Mouse (Mus musculus): ENCODE measurements at regions not wholly inside any gene's neighbourhood (a gene's known extent, or its start where the extent isn't known, plus 50 kb on each side); places are given as distances from the start of the nearest gene placed in this dataset.

DNA sequence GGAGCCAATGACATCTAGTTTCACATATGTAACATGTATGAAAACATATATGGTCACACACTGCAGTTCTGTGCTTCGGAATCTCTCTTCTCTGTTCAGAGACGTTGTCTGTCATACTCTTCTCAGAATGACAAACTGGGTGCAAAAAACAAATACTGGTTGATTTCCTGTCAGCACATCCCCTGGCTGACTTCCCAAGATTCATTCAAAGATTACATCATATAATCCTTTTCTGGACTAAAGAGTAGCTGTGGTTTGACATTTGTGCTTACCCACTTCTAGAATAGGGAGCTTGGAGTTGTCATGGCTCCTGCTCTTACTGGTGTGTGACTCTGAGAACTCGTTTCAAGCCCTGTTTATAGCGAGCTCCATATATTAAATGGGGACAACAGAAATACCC lies 85.8 kb upstream of the Tut7 start:
- DNase-seq (ENCODE audit: low read depth), result no peak
- TF ChIP-seq POLR2A (IDR thresholded peaks at IDR 0.05; ENCODE audit: borderline replicate concordance, extremely low read depth, insufficient read depth, insufficient read length, poor library complexity, severe bottlenecking) (no peak), CTCF (IDR thresholded peaks at IDR 0.05; ENCODE audit: borderline replicate concordance, extremely low read depth, insufficient read depth, insufficient read length) (no peak)

DNA sequence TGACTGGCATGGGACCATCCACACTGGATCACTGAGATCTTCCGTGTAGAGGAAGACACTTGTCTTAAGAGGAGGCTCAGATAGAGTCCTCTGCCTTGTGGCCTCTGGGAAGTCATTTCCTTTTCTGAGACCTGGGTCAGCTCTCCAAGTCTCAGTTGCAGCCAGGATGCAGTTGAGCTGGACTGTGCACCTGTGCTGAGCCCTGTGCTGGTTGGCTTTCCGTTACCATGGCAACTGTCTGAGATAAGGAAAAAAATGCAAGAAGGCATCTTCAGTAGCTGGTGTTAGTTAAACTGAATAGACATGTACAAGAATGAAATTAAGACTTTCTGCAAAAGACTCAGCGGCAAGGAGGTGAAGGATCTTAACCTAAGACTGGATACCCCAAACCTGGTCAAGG lies 82.5 kb upstream of the Tut7 start:
- TF ChIP-seq CTCF (IDR thresholded peaks at IDR 0.05; ENCODE audit: borderline replicate concordance, extremely low read depth, insufficient read depth, insufficient read length) (no peak), POLR2A (IDR thresholded peaks at IDR 0.05; ENCODE audit: borderline replicate concordance, extremely low read depth, insufficient read depth, insufficient read length, poor library complexity, severe bottlenecking) (no peak)
- DNase-seq (ENCODE audit: low read depth), result peak; percentile 61

DNA sequence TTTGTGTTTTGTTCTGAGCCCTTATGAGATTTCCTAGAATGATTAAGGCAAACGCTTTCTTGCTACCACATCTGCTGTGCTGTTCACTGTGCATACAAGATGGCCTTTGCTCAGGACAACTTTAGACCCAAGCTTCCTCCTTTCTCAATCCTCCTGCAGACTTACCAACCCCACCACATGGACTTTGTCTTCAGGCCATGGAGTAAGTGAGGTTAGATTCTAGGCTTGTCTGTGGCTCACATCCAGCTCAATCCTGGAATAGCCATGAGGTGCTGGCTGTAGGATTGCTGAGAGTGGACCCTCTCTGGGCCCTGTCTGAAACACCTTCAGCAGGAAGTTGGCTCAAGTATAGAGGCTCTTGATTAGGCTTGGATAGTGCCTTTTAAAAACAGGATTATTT lies 81.5 kb upstream of the Tut7 start:
- TF ChIP-seq POLR2A (IDR thresholded peaks at IDR 0.05; ENCODE audit: borderline replicate concordance, extremely low read depth, insufficient read depth, insufficient read length, poor library complexity, severe bottlenecking) (no peak), CTCF (IDR thresholded peaks at IDR 0.05; ENCODE audit: borderline replicate concordance, extremely low read depth, insufficient read depth, insufficient read length) (no peak)
- no peak for DNase-seq (ENCODE audit: low read depth)

DNA sequence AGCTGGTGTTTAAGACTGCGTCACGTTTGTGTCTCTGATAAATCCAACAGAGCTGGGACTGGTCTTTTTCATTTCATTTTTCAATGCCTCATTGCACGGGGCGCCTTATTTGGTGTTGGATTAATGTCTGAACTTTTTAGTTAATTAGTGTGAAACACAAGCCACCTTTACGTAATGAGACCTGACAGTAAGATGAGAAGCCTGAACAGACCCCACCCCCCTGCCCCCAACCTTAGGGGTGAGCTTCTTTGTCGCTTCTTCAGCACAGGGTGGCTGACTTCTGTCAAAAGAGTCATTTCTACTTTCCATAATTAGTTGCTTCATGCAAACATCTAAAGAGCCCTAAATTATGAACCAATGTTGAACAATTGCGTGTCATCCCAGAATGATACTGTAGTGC lies 76.6 kb upstream of the Tut7 start:
- TF ChIP-seq CTCF (IDR thresholded peaks at IDR 0.05; ENCODE audit: borderline replicate concordance, extremely low read depth, insufficient read depth, insufficient read length), result no peak
- no peak for TF ChIP-seq POLR2A (IDR thresholded peaks at IDR 0.05; ENCODE audit: borderline replicate concordance, extremely low read depth, insufficient read depth, insufficient read length, poor library complexity, severe bottlenecking)
- DNase-seq (ENCODE audit: low read depth), result no peak

DNA sequence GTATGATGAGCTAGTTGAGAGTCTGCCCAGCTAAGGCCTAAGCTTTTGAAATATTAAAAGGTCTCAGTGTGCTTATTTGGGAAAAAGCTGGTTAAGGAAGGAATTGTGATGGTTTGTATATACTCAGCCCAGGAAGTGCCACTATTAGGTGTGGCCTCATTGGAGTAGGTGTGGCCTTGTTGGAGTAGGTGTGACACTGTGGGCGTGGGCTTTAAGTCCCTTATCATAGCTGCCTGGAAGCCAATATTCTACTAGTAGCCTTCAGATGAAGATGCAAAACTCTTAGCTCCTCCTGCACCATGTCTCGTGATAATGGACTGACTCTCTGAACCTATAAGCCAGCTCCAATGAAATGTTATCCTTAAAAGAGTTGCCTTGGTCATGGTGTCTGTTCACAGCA lies 72.8 kb upstream of the Tut7 start:
- TF ChIP-seq CTCF (IDR thresholded peaks at IDR 0.05; ENCODE audit: borderline replicate concordance, extremely low read depth, insufficient read depth, insufficient read length) (no peak), POLR2A (IDR thresholded peaks at IDR 0.05; ENCODE audit: borderline replicate concordance, extremely low read depth, insufficient read depth, insufficient read length, poor library complexity, severe bottlenecking) (no peak)
- no peak for DNase-seq (ENCODE audit: low read depth)

DNA sequence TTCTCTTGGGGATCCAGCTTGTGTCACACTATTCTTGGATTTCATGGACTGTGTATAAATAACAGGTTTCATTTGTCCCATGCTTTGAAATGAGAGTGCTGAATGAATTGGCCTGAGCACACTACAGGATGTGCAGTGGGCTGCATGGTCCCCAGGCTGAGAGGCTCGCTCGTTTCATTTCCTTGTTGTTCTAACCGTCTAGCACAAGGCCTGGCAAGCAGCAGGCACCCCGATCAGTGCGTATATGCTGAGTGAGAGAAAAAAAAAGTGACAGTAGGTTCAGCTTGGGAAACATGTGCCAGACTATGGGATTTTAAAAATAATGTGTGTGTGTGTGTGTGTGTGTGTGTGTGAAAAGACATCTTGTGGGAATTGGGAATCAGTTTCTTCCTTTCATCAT lies 71.1 kb upstream of the Tut7 start:
- DNase-seq (ENCODE audit: low read depth), result peak; percentile 50
- TF ChIP-seq CTCF (IDR thresholded peaks at IDR 0.05; ENCODE audit: borderline replicate concordance, extremely low read depth, insufficient read depth, insufficient read length), result no peak
- no peak for TF ChIP-seq POLR2A (IDR thresholded peaks at IDR 0.05; ENCODE audit: borderline replicate concordance, extremely low read depth, insufficient read depth, insufficient read length, poor library complexity, severe bottlenecking)

DNA sequence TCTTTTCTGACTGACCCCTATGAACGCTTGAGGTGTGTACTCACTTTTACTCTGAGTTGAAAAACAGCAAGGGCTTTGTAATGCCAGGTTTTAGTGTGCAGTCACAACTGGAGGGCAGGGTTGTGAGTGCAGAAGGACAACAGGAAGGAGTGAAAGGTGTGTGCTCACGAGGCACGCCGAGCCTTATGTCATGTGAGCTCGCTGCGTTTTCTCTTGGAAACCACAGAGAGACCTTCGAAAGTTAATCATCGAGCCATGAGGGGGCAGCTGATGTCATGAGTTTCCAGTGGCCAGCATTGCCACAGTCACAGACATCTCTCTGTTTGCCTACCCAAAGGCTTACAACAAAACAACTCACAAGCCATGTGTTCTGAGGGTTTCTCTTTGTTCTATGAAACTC lies 70.0 kb upstream of the Tut7 start:
- DNase-seq (ENCODE audit: low read depth), result no peak

DNA sequence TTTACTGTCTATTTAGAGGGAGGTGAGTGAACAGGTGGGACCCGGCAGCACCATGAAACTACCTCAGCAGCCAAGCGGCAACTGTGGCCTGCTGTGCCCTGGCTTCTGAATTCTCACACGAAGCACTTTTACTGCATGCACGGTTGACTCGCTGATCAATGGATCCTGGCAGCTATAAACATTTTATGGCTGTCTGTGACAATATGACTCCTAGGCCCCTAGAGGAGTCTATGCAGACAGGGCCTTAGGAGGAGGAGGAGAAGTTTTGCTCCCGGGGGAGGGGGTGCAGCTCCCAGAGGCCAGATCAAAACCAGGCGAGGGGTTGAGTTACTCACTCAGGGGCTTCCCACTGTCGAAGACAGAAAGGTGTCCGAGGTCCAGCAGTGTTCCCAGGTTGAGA lies 69.4 kb upstream of the Tut7 start:
- TF ChIP-seq CTCF (IDR thresholded peaks at IDR 0.05; ENCODE audit: borderline replicate concordance, extremely low read depth, insufficient read depth, insufficient read length) (no peak), POLR2A (IDR thresholded peaks at IDR 0.05; ENCODE audit: borderline replicate concordance, extremely low read depth, insufficient read depth, insufficient read length, poor library complexity, severe bottlenecking) (no peak)
- no peak for DNase-seq (ENCODE audit: low read depth)

More for the DNA sequence above, 70.0 kb upstream of the Tut7 start:
- no peak for TF ChIP-seq POLR2A (IDR thresholded peaks at IDR 0.05; ENCODE audit: borderline replicate concordance, extremely low read depth, insufficient read depth, insufficient read length, poor library complexity, severe bottlenecking)
- TF ChIP-seq CTCF (IDR thresholded peaks at IDR 0.05; ENCODE audit: borderline replicate concordance, extremely low read depth, insufficient read depth, insufficient read length), result no peak

DNA sequence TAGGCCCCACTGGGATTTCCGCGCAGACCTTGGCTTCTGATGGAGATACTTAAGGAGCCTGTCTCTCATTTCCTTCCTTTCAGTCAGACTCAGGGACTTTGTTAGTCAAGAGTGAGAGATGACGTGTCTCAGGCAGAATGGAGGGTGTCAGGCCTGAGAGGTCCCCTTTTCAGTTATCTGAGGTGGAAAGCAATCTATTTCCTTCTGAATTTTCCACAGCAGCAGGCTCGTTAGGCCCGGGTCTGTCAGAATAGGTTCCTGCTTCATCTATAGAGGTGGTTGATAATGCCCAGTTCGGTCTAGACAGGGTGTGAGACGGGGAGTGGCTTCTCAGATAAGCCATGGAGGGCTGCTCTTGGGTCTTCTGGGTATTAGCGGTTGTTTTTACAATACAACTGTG lies 68.8 kb upstream of the Tut7 start:
- TF ChIP-seq CTCF (IDR thresholded peaks at IDR 0.05; ENCODE audit: borderline replicate concordance, extremely low read depth, insufficient read depth, insufficient read length), result no peak
- TF ChIP-seq POLR2A (IDR thresholded peaks at IDR 0.05; ENCODE audit: borderline replicate concordance, extremely low read depth, insufficient read depth, insufficient read length, poor library complexity, severe bottlenecking), result no peak
- DNase-seq (ENCODE audit: low read depth), result peak; percentile 70

DNA sequence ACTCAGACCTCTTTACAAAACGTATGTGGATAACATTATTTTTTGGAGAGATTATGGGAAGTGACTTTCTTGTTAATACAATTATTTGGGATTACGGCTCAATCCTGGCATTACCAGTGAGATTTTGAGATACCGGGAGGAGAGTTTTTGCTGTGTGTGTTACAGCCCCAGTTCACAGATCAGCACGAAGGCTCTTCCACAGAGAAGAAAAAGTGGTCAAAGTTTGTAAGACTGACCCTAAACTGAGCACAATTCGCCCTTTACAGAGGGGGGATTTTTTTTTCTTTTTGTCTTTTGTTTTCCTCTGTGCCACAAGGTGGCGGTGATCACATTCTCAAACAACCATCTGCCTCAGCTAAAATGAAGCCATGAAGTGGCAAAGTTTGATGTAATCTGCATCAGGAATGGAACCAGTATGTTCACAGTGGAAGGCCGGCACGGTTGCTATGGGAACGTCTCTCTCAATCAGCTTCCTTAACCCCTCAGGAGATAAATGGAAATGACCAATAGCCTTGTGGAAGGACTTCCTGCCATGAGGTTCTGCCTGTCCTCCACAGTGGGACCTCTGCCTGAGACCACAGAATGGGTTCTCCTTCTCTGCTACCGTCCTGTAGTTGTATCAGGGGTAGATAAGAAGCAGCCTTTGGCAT lies 66.6 kb upstream of the Tut7 start:
- TF ChIP-seq POLR2A (IDR thresholded peaks at IDR 0.05; ENCODE audit: borderline replicate concordance, extremely low read depth, insufficient read depth, insufficient read length, poor library complexity, severe bottlenecking) (no peak), CTCF (IDR thresholded peaks at IDR 0.05; ENCODE audit: borderline replicate concordance, extremely low read depth, insufficient read depth, insufficient read length) (peak; percentile 64; the same call in 1 of the 2 replicates)
- peak; percentile 92 for DNase-seq (ENCODE audit: low read depth)

DNA sequence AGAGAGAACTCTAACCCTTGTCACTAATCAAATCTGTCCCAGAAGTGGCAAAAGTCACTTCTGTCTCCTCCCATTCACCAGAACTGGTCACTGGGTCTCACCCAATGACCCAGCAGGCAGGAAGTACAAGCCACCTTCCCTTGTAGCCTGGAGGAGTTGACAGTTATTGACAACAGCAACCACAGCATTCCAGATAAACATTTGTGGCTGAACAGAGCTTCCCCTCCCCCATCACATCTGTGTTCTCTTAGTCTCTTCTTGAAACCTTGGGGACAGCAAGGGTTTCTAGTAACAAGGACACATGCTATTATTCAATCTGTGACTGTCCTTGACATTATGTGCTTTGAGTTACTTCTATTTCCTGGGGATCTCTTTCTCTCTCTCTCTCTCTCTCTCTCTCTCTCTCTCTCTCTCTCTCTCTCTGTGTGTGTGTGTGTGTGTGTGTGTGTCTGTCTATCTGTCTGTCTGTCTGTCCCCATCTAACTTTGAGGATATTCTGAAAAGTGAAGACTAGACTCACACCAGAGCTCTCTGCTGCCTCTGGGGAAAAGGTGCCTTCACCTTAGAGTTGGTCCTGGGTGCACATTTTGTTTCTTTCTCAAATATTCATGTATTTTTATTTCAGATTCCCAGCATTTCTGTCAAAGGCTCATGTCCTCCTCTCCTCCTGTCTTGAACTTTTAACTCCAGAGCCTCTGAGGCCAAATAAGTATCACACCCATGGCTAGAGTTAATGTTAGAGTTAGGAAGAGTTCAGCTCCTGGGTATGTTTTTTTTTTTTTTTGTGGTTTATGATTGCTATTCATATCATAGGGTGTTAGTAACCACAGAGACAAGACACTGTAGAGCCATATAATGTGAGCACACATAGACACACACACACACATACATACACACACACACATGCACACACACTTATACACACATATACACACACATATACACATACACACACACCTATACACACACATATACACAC lies 65.4 kb upstream of the Tut7 start:
- TF ChIP-seq POLR2A (IDR thresholded peaks at IDR 0.05; ENCODE audit: borderline replicate concordance, extremely low read depth, insufficient read depth, insufficient read length, poor library complexity, severe bottlenecking) (no peak), CTCF (IDR thresholded peaks at IDR 0.05; ENCODE audit: borderline replicate concordance, extremely low read depth, insufficient read depth, insufficient read length) (no peak)
- no peak for DNase-seq (ENCODE audit: low read depth)
